ENCODE assay signal across 15 mouse cellular contexts in the genomic region with DNA sequence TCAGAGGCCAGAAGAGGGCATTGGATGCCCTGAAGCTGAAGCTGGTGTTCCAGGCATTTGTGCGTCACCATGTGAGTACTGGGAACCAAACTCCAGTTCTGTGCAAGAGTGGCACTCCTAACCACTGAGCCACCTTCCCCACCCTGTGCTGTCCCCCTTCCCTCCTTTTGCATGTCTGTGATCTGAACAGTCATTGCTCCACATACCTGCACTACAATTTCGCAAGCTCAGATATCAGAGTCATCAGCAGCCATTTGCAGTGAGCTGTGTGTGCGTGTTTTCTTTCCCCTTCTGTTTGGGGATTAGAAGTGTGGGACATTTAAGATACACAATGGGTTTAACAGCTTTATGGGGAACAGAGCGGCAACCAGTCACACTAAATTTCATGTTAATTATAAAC.
"Had no signal": no experiment of that assay in that cellular context is flagged by ENCODE, and none has a peak within 500 bp of the region (broad histone marks: within the 10 kb centered on the region; RNA-seq: fewer than 3 reads in every experiment).

No protein-coding gene starts in this region.

- DNase-seq: retina, postnatal 1 day; right cerebral cortex, adult 18-20 months; right cerebral cortex, postnatal 14 days; right cerebral cortex, postnatal 4 days; spleen, adult 18-20 months; thymus, adult 18-20 months; thymus, adult 2 months; thymus, postnatal 14 days; thymus, postnatal 25 days; thymus, postnatal 36 days; thymus, postnatal 4 days had no signal

- H3K27me3 ChIP-seq: neural tube, embryonic 13.5 days; neural tube, embryonic 15.5 days; stomach, embryonic 15.5 days had no signal

- H3K4me1 ChIP-seq: neural tube, embryonic 13.5 days; stomach, embryonic 15.5 days had no signal

- H3K9me3 ChIP-seq: neural tube, embryonic 13.5 days; neural tube, embryonic 15.5 days; stomach, embryonic 15.5 days had no signal

- H3K4me3 ChIP-seq: neural tube, embryonic 13.5 days; neural tube, embryonic 15.5 days; stomach, embryonic 15.5 days had no signal

- H3K27ac ChIP-seq: neural tube, embryonic 13.5 days; neural tube, embryonic 15.5 days; stomach, embryonic 15.5 days; stomach, postnatal 0 days had no signal

- H3K36me3 ChIP-seq: neural tube, embryonic 13.5 days; neural tube, embryonic 15.5 days; stomach, embryonic 15.5 days had no signal

- H3K4me2 ChIP-seq: neural tube, embryonic 13.5 days; neural tube, embryonic 15.5 days; stomach, embryonic 15.5 days had no signal

- H3K9ac ChIP-seq: neural tube, embryonic 13.5 days; neural tube, embryonic 15.5 days; stomach, embryonic 15.5 days had no signal
